Mouse (Mus musculus): ENCODE measurements around the gene Ctsa.

DNA sequence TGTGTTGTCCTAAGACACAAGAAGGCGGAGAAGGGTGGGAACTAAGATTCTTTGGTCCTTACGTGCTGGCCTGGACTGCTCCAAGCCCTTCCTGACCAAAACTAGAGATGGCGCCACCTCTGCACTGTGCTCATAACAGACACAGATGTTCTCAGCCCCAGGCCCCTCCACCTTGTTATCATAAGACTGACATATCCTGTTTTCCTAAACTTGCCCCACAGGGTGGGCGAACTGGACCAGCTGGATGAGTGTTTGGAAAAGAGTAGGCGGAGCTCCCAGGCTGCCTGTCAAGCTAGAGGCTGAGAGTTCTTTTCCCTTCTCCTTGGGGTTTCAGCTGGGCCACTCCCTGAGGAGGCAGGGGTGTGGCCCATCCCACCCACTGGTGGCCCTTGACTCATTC is 15.0 kb upstream of the Ctsa start:
- peak; percentile 26; the same call in 1 of the 2 replicates for TF ChIP-seq CTCF (IDR thresholded peaks at IDR 0.05; ENCODE audit: low read depth)
- TF ChIP-seq EP300 (IDR thresholded peaks at IDR 0.05; ENCODE audit: low read depth): no peak

All from heart, postnatal 0 days (tissue).